ENCODE assay signal across 9 mouse cellular contexts in genomic region chr13:47277000-47277823, GRCm38 (mm10).
DNase-seq lines count a peak whose midpoint lies in the region; ATAC-seq lines count a peak whose summit lies in the region.
"Had no signal": no experiment of that assay in that cellular context is flagged by ENCODE, and none has a peak within 500 bp of the region (broad histone marks: within the 10 kb centered on the region; RNA-seq: fewer than 3 reads in every experiment).

No protein-coding gene starts in this region.

- H3K9me3 ChIP-seq in forebrain, embryonic 10.5 days, result peaks cover 1% of the 10 kb centered on the region; the same call in 1 of the 2 replicates
- H3K9me3 ChIP-seq in forebrain, embryonic 16.5 days (ENCODE audit: control insufficient read depth, low read length), result no peaks in the 10 kb centered on the region
- H3K9me3 ChIP-seq: limb, embryonic 12.5 days had no signal

- 34% methylated on average over 13 of the region's 13 CpGs for WGBS in forebrain, embryonic 10.5 days
- WGBS in forebrain, embryonic 16.5 days, result 30% methylated on average over 13 of the region's 13 CpGs

- H3K4me2 ChIP-seq in forebrain, embryonic 16.5 days (ENCODE audit: low read length), result no peak overlapping the region
- H3K4me2 ChIP-seq: limb, embryonic 12.5 days had no signal

- no peaks in the 10 kb centered on the region for H3K36me3 ChIP-seq in forebrain, embryonic 10.5 days (replicated peaks)
- H3K36me3 ChIP-seq in forebrain, embryonic 16.5 days (ENCODE audit: control insufficient read depth, insufficient read depth), result no peaks in the 10 kb centered on the region
- H3K36me3 ChIP-seq: limb, embryonic 12.5 days had no signal

- peak overlapping the region; percentile 10; the same call in 1 of the 2 replicates for H3K4me3 ChIP-seq in forebrain, embryonic 10.5 days
- H3K4me3 ChIP-seq in forebrain, embryonic 16.5 days (replicated peaks; ENCODE audit: low read length), result no peak overlapping the region
- H3K4me3 ChIP-seq: limb, embryonic 12.5 days had no signal

- no peak overlapping the region for H3K9ac ChIP-seq in forebrain, embryonic 16.5 days (replicated peaks; ENCODE audit: low read depth, low read length)
- H3K9ac ChIP-seq: limb, embryonic 12.5 days had no signal

- peaks cover 71% of the 10 kb centered on the region for H3K4me1 ChIP-seq in forebrain, embryonic 10.5 days
- H3K4me1 ChIP-seq in forebrain, embryonic 16.5 days (replicated peaks; ENCODE audit: control insufficient read depth, insufficient read depth, low read length), result peaks cover 10% of the 10 kb centered on the region

- peak; percentile 62 for DNase-seq in forebrain, embryonic 10.5 days (ENCODE audit: extremely low spot score, low spot score)
- DNase-seq in embryo, embryonic 9.5 days (ENCODE audit: extremely low spot score), result peak; percentile 76
- DNase-seq in heart, postnatal 36 days, result peak; percentile 28 to 37
- DNase-seq in lung, postnatal 25 days (ENCODE audit: low spot score), result peak; percentile 39
- DNase-seq in ovary, adult 18-20 months (ENCODE audit: low spot score), result no peak
- DNase-seq in ovary, postnatal 36 days (ENCODE audit: low spot score), result no peak

- peak overlapping the region; percentile 87 for H3K27ac ChIP-seq in forebrain, embryonic 10.5 days
- no peak overlapping the region for H3K27ac ChIP-seq in forebrain, embryonic 16.5 days (ENCODE audit: low read length)
- H3K27ac ChIP-seq: limb, embryonic 12.5 days had no signal

- H3K27me3 ChIP-seq in forebrain, embryonic 10.5 days (ENCODE audit: poor library complexity, severe bottlenecking), result no peaks in the 10 kb centered on the region
- no peaks in the 10 kb centered on the region for H3K27me3 ChIP-seq in forebrain, embryonic 16.5 days (replicated peaks; ENCODE audit: control insufficient read depth, insufficient read depth, low read length)
- H3K27me3 ChIP-seq: limb, embryonic 12.5 days had no signal

- intact Hi-C loops in heart, postnatal 36 days (cut with DNase I), result no loop called here

- no peak for ATAC-seq in forebrain, embryonic 16.5 days
- no peak for ATAC-seq in monocyte, adult 5-6 weeks (replicated peaks; ENCODE audit: insufficient number of reproducible peaks, low FRiP score, low TSS enrichment, poor library complexity, severe bottlenecking)

Comparison
In these comparisons a context has a peak if more than half of its experiments do, and no peak if none do; other contexts are left out.
1. DNase-seq: peak in forebrain, embryonic 10.5 days (single experiment), embryo, embryonic 9.5 days (single experiment), heart, postnatal 36 days (2 of 2) and lung, postnatal 25 days (single experiment); none in ovary, adult 18-20 months (single experiment) and ovary, postnatal 36 days (single experiment).